26 mouse cellular contexts compared by ENCODE assay signal in genomic region chr11:54717893-54718292, GRCm38 (mm10).
DNase-seq lines count a peak whose midpoint lies in the region; ATAC-seq and TF ChIP-seq lines count a peak whose summit lies in the region.
"Had no signal": no experiment of that assay in that cellular context is flagged by ENCODE, and none has a peak within 500 bp of the region (broad histone marks: within the 10 kb centered on the region; RNA-seq: fewer than 3 reads in every experiment).

No protein-coding gene starts in this region.

- ATAC-seq in hindbrain, embryonic 15.5 days (ENCODE audit: low FRiP score, low read depth), result 0 out of 2 replicates have a peak, but pooled peaks have one; percentile 51
- no peak for ATAC-seq in hindbrain, embryonic 12.5 days (ENCODE audit: low FRiP score)
- ATAC-seq in kidney, embryonic 15.5 days (replicated peaks; ENCODE audit: low FRiP score), result no peak
- ATAC-seq: forebrain, postnatal 0 days; inflammation-experienced regulatory T-cells, adult 6 months; liver, embryonic 12.5 days had no signal

- no peaks in the 10 kb centered on the region for H3K9me3 ChIP-seq in hindbrain, embryonic 15.5 days
- no peaks in the 10 kb centered on the region for H3K9me3 ChIP-seq in hindbrain, embryonic 12.5 days (replicated peaks)
- no peaks in the 10 kb centered on the region for H3K9me3 ChIP-seq in kidney, embryonic 15.5 days (replicated peaks)
- H3K9me3 ChIP-seq: embryonic facial prominence, embryonic 12.5 days; limb, embryonic 13.5 days; liver, embryonic 12.5 days; midbrain, embryonic 12.5 days; neural tube, embryonic 13.5 days; stomach, embryonic 15.5 days had no signal

- H3K4me3 ChIP-seq in hindbrain, embryonic 15.5 days, result no peak overlapping the region
- no peak overlapping the region for H3K4me3 ChIP-seq in hindbrain, embryonic 12.5 days
- no peak overlapping the region for H3K4me3 ChIP-seq in testis, adult 2 months (ENCODE audit: control insufficient read depth, low read depth, low read length)
- no peak overlapping the region for H3K4me3 ChIP-seq in kidney, embryonic 15.5 days (replicated peaks)
- H3K4me3 ChIP-seq: embryonic facial prominence, embryonic 12.5 days; heart, embryonic 13.5 days; limb, embryonic 13.5 days; liver, embryonic 12.5 days; midbrain, embryonic 12.5 days; myocyte; neural tube, embryonic 13.5 days; stomach, embryonic 15.5 days had no signal

- DNase-seq in cerebellum, adult 11-12 months, result peak; percentile 12
- no peak for DNase-seq in cerebellum, postnatal 4 days (ENCODE audit: low spot score in 2 of 2)
- DNase-seq in testis, postnatal 14 days (ENCODE audit: low spot score), result no peak
- DNase-seq: forebrain, postnatal 0 days; gastrocnemius, postnatal 14 days; heart, adult 18-20 months; heart, postnatal 14 days; kidney, adult 18-20 months; lung, adult 18-20 months; lung, postnatal 10 days; thymus, adult 2 months; thymus, postnatal 4 days had no signal

- TF ChIP-seq POLR2A in testis, adult 2 months (IDR thresholded peaks at IDR 0.05; ENCODE audit: control insufficient read depth, low read depth, low read length), result no peak

- H3K27ac ChIP-seq in hindbrain, embryonic 15.5 days (replicated peaks), result no peak overlapping the region
- no peak overlapping the region for H3K27ac ChIP-seq in hindbrain, embryonic 12.5 days
- H3K27ac ChIP-seq in testis, adult 2 months (ENCODE audit: control insufficient read depth, insufficient read depth, low read depth, low read length), result peak overlapping the region; percentile 13; the same call in 1 of the 2 replicates
- no peak overlapping the region for H3K27ac ChIP-seq in kidney, embryonic 15.5 days
- H3K27ac ChIP-seq: embryonic facial prominence, embryonic 12.5 days; heart, embryonic 13.5 days; kidney, postnatal 0 days; limb, embryonic 13.5 days; liver, embryonic 12.5 days; midbrain, embryonic 12.5 days; neural tube, embryonic 13.5 days; stomach, embryonic 15.5 days had no signal

- no peak overlapping the region for H3K9ac ChIP-seq in hindbrain, embryonic 15.5 days
- H3K9ac ChIP-seq in hindbrain, embryonic 12.5 days, result no peak overlapping the region
- no peak overlapping the region for H3K9ac ChIP-seq in kidney, embryonic 15.5 days
- H3K9ac ChIP-seq: embryonic facial prominence, embryonic 12.5 days; forebrain, postnatal 0 days; heart, embryonic 13.5 days; limb, embryonic 13.5 days; liver, embryonic 12.5 days; midbrain, embryonic 12.5 days; neural tube, embryonic 13.5 days; stomach, embryonic 15.5 days had no signal

- H3K36me3 ChIP-seq in hindbrain, embryonic 15.5 days, result peaks cover 29% of the 10 kb centered on the region
- peaks cover 66% of the 10 kb centered on the region for H3K36me3 ChIP-seq in hindbrain, embryonic 12.5 days
- H3K36me3 ChIP-seq in testis, adult 2 months (ENCODE audit: control insufficient read depth, insufficient read depth, low read length), result no peaks in the 10 kb centered on the region
- peaks cover 76% of the 10 kb centered on the region for H3K36me3 ChIP-seq in kidney, embryonic 15.5 days

- no peak overlapping the region for H3K4me2 ChIP-seq in hindbrain, embryonic 15.5 days
- H3K4me2 ChIP-seq in hindbrain, embryonic 12.5 days (replicated peaks), result no peak overlapping the region
- no peak overlapping the region for H3K4me2 ChIP-seq in kidney, embryonic 15.5 days
- H3K4me2 ChIP-seq: embryonic facial prominence, embryonic 12.5 days; heart, embryonic 13.5 days; limb, embryonic 13.5 days; liver, embryonic 12.5 days; midbrain, embryonic 12.5 days; neural tube, embryonic 13.5 days; stomach, embryonic 15.5 days had no signal

- H3K27me3 ChIP-seq in hindbrain, embryonic 15.5 days, result no peaks in the 10 kb centered on the region
- no peaks in the 10 kb centered on the region for H3K27me3 ChIP-seq in hindbrain, embryonic 12.5 days
- no peaks in the 10 kb centered on the region for H3K27me3 ChIP-seq in testis, adult 2 months (ENCODE audit: control insufficient read depth, insufficient read depth, low read length)
- no peaks in the 10 kb centered on the region for H3K27me3 ChIP-seq in kidney, embryonic 15.5 days
- H3K27me3 ChIP-seq: embryonic facial prominence, embryonic 12.5 days; heart, embryonic 13.5 days; limb, embryonic 13.5 days; liver, embryonic 12.5 days; midbrain, embryonic 12.5 days; neural tube, embryonic 13.5 days; stomach, embryonic 15.5 days had no signal

- peaks cover 8% of the 10 kb centered on the region; the same call in 1 of the 2 replicates for H3K4me1 ChIP-seq in hindbrain, embryonic 15.5 days (replicated peaks)
- no peaks in the 10 kb centered on the region for H3K4me1 ChIP-seq in hindbrain, embryonic 12.5 days
- no peaks in the 10 kb centered on the region for H3K4me1 ChIP-seq in testis, adult 2 months (ENCODE audit: control insufficient read depth, insufficient read depth, low read length)
- no peaks in the 10 kb centered on the region for H3K4me1 ChIP-seq in kidney, embryonic 15.5 days
- H3K4me1 ChIP-seq: embryonic facial prominence, embryonic 12.5 days; limb, embryonic 13.5 days; liver, embryonic 12.5 days; midbrain, embryonic 12.5 days; stomach, embryonic 15.5 days had no signal

- no peak for TF ChIP-seq CTCF in testis, adult 2 months (IDR thresholded peaks at IDR 0.05; ENCODE audit: control insufficient read depth, insufficient read depth, insufficient replicate concordance, low read depth, low read length)

- 74% methylated on average over 3 of the region's 3 CpGs for WGBS in hindbrain, embryonic 15.5 days
- WGBS in hindbrain, embryonic 12.5 days, result 74% methylated on average over 3 of the region's 3 CpGs
- 90% methylated on average over 3 of the region's 3 CpGs for WGBS in kidney, embryonic 15.5 days
